Mouse (Mus musculus) thymus, adult 2 months (tissue): ENCODE measurements around the gene Rpap3.

Experiments used
- CTCF ChIP-seq: fragments of 200-500 bp; IDR thresholded peaks from 2 replicates; pipeline ENCODE4 v1.5.1; 2012; ENCODE audit warnings: mild to moderate bottlenecking, control low read depth, low read length, moderate library complexity, borderline replicate concordance; ENCODE audit not compliant: control insufficient read depth, poor library complexity, insufficient read depth; ENCODE audit errors: extremely low read depth
- POLR2A ChIP-seq: fragments of 200-500 bp; IDR thresholded peaks from 2 replicates; pipeline ENCODE4 v1.6.1; 2012; ENCODE audit warnings: mild to moderate bottlenecking, low read length, control low read depth, moderate library complexity; ENCODE audit not compliant: control insufficient read depth, poor library complexity, insufficient read depth; ENCODE audit errors: extremely low read depth

GRCm38 (mm10) chr15:97715083-97715482, 9.5 kb upstream of the Rpap3 start:
- TF ChIP-seq POLR2A (no peak), CTCF (no peak)
